Mouse (Mus musculus) stomach, postnatal 0 days (tissue): ENCODE data around the gene Zbed6.

Experiments
- CTCF ChIP-seq: IDR thresholded peaks from 2 replicates; pipeline ENCODE4 v1.5.1; 2016; ENCODE audit warnings: antibody characterized with exemption, low read depth, mild to moderate bottlenecking, moderate library complexity
- EP300 ChIP-seq: optimal IDR thresholded peaks from 2 replicates; pipeline ENCODE3; 2016; ENCODE audit warnings: antibody characterized with exemption

GRCm38 (mm10) chr1:133662941-133663340 lies 2.3 kb upstream of the Zbed6 start:
- TF ChIP-seq CTCF (no peak), EP300 (no peak)
